Mouse (Mus musculus) limb, embryonic 10.5 days (tissue): ENCODE measurements at regions not wholly inside any gene's neighbourhood (a gene's known extent, or its start where the extent isn't known, plus 50 kb on each side); places are given as distances from the start of the nearest gene placed in this dataset.

Experiments used
- DNase-seq: peaks from one replicate; pipeline ENCODE4 v3.0.0-alpha.2; 2017; ENCODE audit warnings: low spot score
- H3K27ac ChIP-seq: fragments of 300-500 bp; sonication (generic); 2 replicates; pipeline ENCODE4 v1.5.1; 2016; ENCODE audit warnings: mild to moderate bottlenecking
- H3K27me3 ChIP-seq: fragments of 300-500 bp; sonication (generic); 2 replicates; pipeline ENCODE4 v1.6.1; 2016; ENCODE audit warnings: low read depth, mild to moderate bottlenecking; ENCODE audit not compliant: poor library complexity, severe bottlenecking
- H3K36me3 ChIP-seq: fragments of 300-500 bp; sonication (generic); 2 replicates; pipeline ENCODE4 v1.6.1; 2016; ENCODE audit warnings: mild to moderate bottlenecking, moderate library complexity
- H3K4me1 ChIP-seq: fragments of 300-500 bp; sonication (generic); 2 replicates; pipeline ENCODE4 v1.6.1; 2016
- H3K4me3 ChIP-seq: fragments of 300-500 bp; sonication (generic); 2 replicates; pipeline ENCODE4 v1.5.1; 2016; ENCODE audit warnings: mild to moderate bottlenecking, moderate library complexity
- H3K9me3 ChIP-seq: fragments of 300-500 bp; sonication (generic); replicated peaks from 2 replicates; pipeline ENCODE4 v1.6.1; 2016; ENCODE audit warnings: mild to moderate bottlenecking
- WGBS: fragments of 180-500 bp; shearing (Covaris S2); methylation state at CpG from one replicate; pipeline ENCODE4 v1.1.7; 2016; 5-methylcytosine and 5-hydroxymethylcytosine counted together

GRCm38 (mm10) chr15:68014605-68015305 is 1514.0 kb upstream of the Lrrc6 start:
- Histone ChIP-seq H3K9me3 (no peaks in the 10 kb centered on the region), H3K27ac (no peak overlapping the region), H3K4me3 (no peak overlapping the region), H3K4me1 (peaks cover 7% of the 10 kb centered on the region), H3K27me3 (no peaks in the 10 kb centered on the region), H3K36me3 (no peaks in the 10 kb centered on the region)
- WGBS, result 60% methylated on average over 2 of the region's 2 CpGs
- DNase-seq, result no peak

DNA sequence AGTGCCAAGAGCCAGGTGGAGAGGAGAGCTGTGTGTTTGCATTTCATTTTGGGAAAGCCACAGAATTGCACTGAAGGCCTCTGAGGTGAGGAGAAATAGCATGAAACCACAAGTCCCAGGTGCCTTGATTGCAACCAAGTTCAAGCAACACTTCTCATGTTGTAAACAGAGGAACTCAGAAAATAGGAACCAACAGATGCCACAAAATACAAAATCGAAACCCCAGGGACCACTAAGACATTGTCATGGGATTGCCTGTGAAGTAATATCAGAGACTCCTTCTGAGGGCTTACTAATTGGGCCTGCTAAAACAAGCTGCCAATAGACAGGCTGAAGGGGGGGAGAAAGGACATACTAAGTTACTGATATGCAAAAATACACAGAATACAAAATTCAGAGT is 1510.5 kb upstream of the Lrrc6 start:
- Histone ChIP-seq H3K4me1 (peaks cover 7% of the 10 kb centered on the region), H3K27me3 (no peaks in the 10 kb centered on the region), H3K9me3 (no peaks in the 10 kb centered on the region), H3K4me3 (no peak overlapping the region), H3K27ac (no peak overlapping the region), H3K36me3 (no peaks in the 10 kb centered on the region)
- no peak for DNase-seq
- WGBS, result 88% methylated on average over 1 of the region's 1 CpGs

DNA sequence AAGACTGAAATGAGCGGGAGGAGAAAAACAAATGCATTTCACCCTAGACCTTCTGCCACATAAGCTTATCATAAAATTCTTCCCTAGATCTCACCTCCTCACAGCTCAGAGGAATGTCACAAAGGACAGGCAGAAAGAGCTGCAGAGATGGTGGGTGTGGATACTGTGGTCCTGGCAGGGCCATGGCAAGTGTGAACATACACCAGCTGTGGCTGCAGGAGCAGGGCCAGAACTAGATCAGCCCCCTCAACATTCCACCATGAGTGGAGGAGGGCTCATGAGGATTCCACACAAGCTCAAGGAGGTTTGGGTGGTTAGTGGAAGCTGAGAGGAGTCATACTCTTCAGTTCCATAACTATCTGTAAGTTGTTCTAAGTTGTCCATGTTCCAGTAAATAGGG is 1509.5 kb upstream of the Lrrc6 start:
- no peaks in the 10 kb centered on the region for H3K9me3 ChIP-seq
- H3K4me1 ChIP-seq, result peaks cover 7% of the 10 kb centered on the region
- WGBS, result 94% methylated on average over 1 of the region's 1 CpGs
- H3K4me3 ChIP-seq, result no peak overlapping the region
- no peaks in the 10 kb centered on the region for H3K36me3 ChIP-seq
- H3K27me3 ChIP-seq, result no peaks in the 10 kb centered on the region
- no peak overlapping the region for H3K27ac ChIP-seq
- no peak for DNase-seq

DNA sequence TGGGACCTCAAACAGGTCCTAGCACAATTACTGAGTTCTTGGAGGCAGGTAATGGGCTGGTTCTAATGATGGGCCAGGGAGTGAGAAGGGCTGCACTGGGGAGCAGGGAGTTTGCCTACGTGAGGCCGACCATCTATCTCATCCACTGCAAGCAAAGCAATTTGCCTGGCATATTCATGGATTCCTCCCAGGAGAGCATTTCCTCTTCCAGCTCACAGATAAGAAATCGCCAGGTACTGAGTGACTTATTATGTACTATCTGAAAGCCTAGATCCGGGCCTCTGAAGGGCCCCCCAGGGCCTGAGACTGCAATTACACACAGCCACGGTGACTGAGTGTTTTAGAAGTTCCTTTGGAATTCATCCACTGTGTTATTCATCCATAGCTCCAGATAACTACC is 1504.1 kb upstream of the Lrrc6 start:
- no peak overlapping the region for H3K27ac ChIP-seq
- H3K4me3 ChIP-seq, result no peak overlapping the region
- H3K9me3 ChIP-seq, result no peaks in the 10 kb centered on the region
- no peaks in the 10 kb centered on the region for H3K4me1 ChIP-seq
- H3K27me3 ChIP-seq, result no peaks in the 10 kb centered on the region
- DNase-seq, result no peak
- 68% methylated on average over 5 of the region's 5 CpGs for WGBS
- no peaks in the 10 kb centered on the region for H3K36me3 ChIP-seq

DNA sequence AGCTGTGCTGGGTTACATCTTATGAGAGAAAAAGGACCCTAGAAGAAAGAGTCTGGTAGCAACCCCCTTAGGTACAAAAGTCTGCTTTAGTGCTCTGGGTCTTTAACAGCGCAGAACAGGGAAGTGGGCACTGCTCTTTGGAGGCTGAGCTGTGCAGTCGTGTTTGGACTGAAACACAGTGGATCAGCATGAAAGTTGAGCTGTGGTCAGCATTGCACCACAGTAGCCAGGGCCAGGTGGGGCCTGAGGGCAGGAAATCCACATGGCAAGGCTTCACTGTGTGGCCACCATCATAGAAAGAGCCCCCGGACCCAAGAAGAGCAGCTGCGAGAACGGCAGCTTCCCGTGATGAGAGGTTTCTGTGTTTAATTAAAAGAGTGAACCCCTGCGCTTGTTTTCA is 1495.8 kb upstream of the Lrrc6 start:
- no peak overlapping the region for H3K27ac ChIP-seq
- H3K4me1 ChIP-seq, result peaks cover 10% of the 10 kb centered on the region
- no peaks in the 10 kb centered on the region for H3K27me3 ChIP-seq
- WGBS, result 39% methylated on average over 7 of the region's 7 CpGs
- no peaks in the 10 kb centered on the region for H3K36me3 ChIP-seq
- no peak for DNase-seq
- H3K4me3 ChIP-seq, result no peak overlapping the region
- H3K9me3 ChIP-seq, result no peaks in the 10 kb centered on the region

GRCm38 (mm10) chr15:67989428-67990272 is 1488.9 kb upstream of the Lrrc6 start:
- H3K27me3 ChIP-seq, result no peaks in the 10 kb centered on the region
- H3K27ac ChIP-seq, result no peak overlapping the region
- no peak for DNase-seq
- 86% methylated on average over 5 of the region's 5 CpGs for WGBS
- H3K4me3 ChIP-seq, result no peak overlapping the region
- no peaks in the 10 kb centered on the region for H3K9me3 ChIP-seq
- no peaks in the 10 kb centered on the region for H3K4me1 ChIP-seq
- no peaks in the 10 kb centered on the region for H3K36me3 ChIP-seq

DNA sequence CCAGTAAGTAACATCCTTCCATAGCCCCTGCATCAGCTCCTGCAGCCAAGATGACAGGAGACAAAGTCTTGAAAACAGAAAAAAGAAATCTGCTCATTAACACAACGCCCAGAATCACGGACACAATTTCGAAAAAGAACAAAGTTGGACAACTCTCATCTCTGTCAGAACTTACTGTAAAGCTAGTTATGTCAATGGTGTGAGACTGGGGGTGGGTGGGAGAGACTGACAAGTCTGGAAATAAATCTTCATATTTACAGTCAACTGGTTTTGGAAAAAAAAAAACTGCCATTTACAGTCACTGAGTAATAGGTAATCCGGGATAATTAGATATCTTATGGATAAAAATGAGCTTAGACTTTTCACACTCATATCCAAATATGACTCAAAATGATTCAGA is 1487.2 kb upstream of the Lrrc6 start:
- no peak overlapping the region for H3K4me3 ChIP-seq
- no peak overlapping the region for H3K27ac ChIP-seq
- H3K4me1 ChIP-seq, result no peaks in the 10 kb centered on the region
- no peaks in the 10 kb centered on the region for H3K27me3 ChIP-seq
- no peak for DNase-seq
- 96% methylated on average over 4 of the region's 4 CpGs for WGBS
- H3K9me3 ChIP-seq, result no peaks in the 10 kb centered on the region
- no peaks in the 10 kb centered on the region for H3K36me3 ChIP-seq

DNA sequence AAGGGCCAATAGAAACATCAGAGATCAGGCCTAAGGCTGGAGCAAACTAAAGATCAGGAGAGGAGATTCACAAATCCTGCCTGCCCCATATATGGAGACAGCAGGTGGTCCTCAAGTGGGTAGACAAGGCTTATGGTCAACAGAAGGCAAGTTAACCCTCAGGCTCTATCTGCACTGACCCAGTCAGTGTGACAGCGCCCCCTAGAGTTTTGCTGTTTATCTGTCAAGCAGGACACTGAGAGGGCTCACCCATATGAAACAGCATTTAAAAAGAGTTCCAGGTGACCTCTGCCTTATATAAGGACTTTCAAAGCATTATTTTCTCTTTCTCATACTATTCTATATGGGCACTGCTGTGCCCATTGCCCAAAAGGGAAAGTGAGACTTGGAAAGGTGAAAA is 1482.5 kb upstream of the Lrrc6 start:
- Histone ChIP-seq H3K27ac (no peak overlapping the region), H3K36me3 (no peaks in the 10 kb centered on the region), H3K27me3 (no peaks in the 10 kb centered on the region), H3K9me3 (no peaks in the 10 kb centered on the region), H3K4me1 (peaks cover 4% of the 10 kb centered on the region; the same call in 1 of the 2 replicates), H3K4me3 (no peak overlapping the region)
- DNase-seq, result no peak
- 27% methylated on average over 1 of the region's 1 CpGs for WGBS

GRCm38 (mm10) chr15:67981876-67982275 is 1481.2 kb upstream of the Lrrc6 start:
- Histone ChIP-seq H3K27me3 (no peaks in the 10 kb centered on the region), H3K4me3 (no peak overlapping the region), H3K27ac (no peak overlapping the region), H3K9me3 (no peaks in the 10 kb centered on the region), H3K4me1 (peaks cover 4% of the 10 kb centered on the region; the same call in 1 of the 2 replicates), H3K36me3 (no peaks in the 10 kb centered on the region)
- 94% methylated on average over 3 of the region's 3 CpGs for WGBS
- DNase-seq, result no peak

- DNase-seq, result no peak
- WGBS, result 61% methylated on average over 3 of the region's 3 CpGs
- Histone ChIP-seq H3K9me3 (no peaks in the 10 kb centered on the region), H3K27ac (no peak overlapping the region), H3K4me1 (peaks cover 4% of the 10 kb centered on the region; the same call in 1 of the 2 replicates), H3K27me3 (no peaks in the 10 kb centered on the region), H3K4me3 (no peak overlapping the region), H3K36me3 (no peaks in the 10 kb centered on the region)
Measured at GRCm38 (mm10) chr15:67979451-67979850, 1478.7 kb upstream of the Lrrc6 start.

DNA sequence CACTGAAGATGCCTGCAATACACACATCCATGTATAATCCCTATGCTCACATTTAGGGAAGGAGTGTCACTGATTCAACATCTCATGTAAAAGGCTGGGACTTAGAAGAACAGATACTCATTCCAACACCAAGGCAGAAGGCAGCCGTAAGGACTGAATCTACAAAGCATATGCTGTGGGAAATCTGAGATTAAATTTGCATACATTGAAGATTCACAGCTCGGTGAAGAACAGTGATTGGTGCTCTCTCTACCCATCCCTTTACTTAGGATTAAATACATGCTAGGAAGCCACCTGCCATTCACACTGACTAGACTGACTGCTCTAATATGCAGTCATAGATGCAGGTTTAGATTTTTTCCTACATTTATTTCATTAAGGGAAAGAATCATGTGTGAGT is 1476.5 kb upstream of the Lrrc6 start:
- no peaks in the 10 kb centered on the region for H3K9me3 ChIP-seq
- peaks cover 5% of the 10 kb centered on the region for H3K4me1 ChIP-seq
- H3K4me3 ChIP-seq, result no peak overlapping the region
- H3K27me3 ChIP-seq, result no peaks in the 10 kb centered on the region
- WGBS, result 93% methylated on average over 2 of the region's 2 CpGs
- H3K27ac ChIP-seq, result no peak overlapping the region
- H3K36me3 ChIP-seq, result no peaks in the 10 kb centered on the region
- no peak for DNase-seq

DNA sequence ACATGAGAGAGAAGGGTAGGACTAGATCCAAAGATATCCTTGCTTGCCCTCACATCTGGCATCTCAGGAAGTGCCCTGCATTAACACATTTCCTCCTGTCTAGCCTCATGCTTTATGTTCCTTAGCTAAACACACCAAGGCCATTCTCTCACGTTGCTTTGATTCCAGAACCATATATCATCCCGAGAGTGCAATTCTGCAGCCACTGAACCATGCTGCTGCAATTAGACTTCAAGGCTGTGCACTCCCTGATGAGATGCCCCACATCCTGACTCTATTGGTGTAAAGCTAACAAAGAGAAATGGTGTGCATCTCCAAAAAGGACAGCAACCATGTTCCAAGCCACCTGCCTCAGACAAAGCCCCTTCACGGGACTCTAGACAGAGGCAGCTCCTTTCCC is 1471.3 kb upstream of the Lrrc6 start:
- Histone ChIP-seq H3K27me3 (no peaks in the 10 kb centered on the region), H3K36me3 (no peaks in the 10 kb centered on the region), H3K4me3 (no peak overlapping the region), H3K9me3 (no peaks in the 10 kb centered on the region), H3K4me1 (peaks cover 7% of the 10 kb centered on the region), H3K27ac (no peak overlapping the region)
- WGBS, result 38% methylated on average over 3 of the region's 3 CpGs
- no peak for DNase-seq

GRCm38 (mm10) chr15:67954216-67954615 is 1453.5 kb upstream of the Lrrc6 start:
- DNase-seq, result no peak
- Histone ChIP-seq H3K4me3 (no peak overlapping the region), H3K9me3 (no peaks in the 10 kb centered on the region), H3K36me3 (no peaks in the 10 kb centered on the region), H3K27ac (no peak overlapping the region), H3K27me3 (no peaks in the 10 kb centered on the region), H3K4me1 (no peaks in the 10 kb centered on the region)
- 75% methylated on average over 2 of the region's 2 CpGs for WGBS
